Mouse (Mus musculus) MEL (cell line): ENCODE results near the gene Cdk5rap1. TPM values are rescaled to one million over a fixed set of nuclear protein-coding genes. Genes with fewer than 3 reads are reported as not detected.

ENCODE experiments used
- DNase-seq: peaks from one replicate; pipeline ENCODE4 v3.0.0; 2011; ENCODE audit warnings: low read depth, low spot score
- H3K27ac ChIP-seq: 2 replicates; pipeline ENCODE4 v1.5.1; 2012; ENCODE audit warnings: low read depth, mild to moderate bottlenecking, control low read depth, low read length, moderate library complexity; ENCODE audit not compliant: control insufficient read depth
- H3K27me3 ChIP-seq, 2 experiments: fragments of 150-350 bp in 1 of 2; sonication (generic) in 1 of 2; 2 replicates each; pipeline ENCODE4 v1.6.1; 2012; ENCODE audit warnings: low read length in 2 of 2, mild to moderate bottlenecking in 2 of 2, improper control_type of control experiment in 1 of 2, moderate library complexity in 1 of 2; ENCODE audit not compliant: insufficient read depth in 2 of 2, control insufficient read depth in 1 of 2
- H3K36me3 ChIP-seq, 2 experiments: 2 replicates each; pipeline ENCODE4 v1.6.1; 2012 to 2014; ENCODE audit warnings: low read length in 2 of 2, improper control_type of control experiment in 1 of 2, inconsistent platforms in 1 of 2, mild to moderate bottlenecking in 1 of 2; ENCODE audit not compliant: insufficient read depth in 2 of 2, control insufficient read depth in 1 of 2
- H3K4me1 ChIP-seq, 2 experiments: fragments of 150-350 bp in 1 of 2; sonication (generic) in 1 of 2; 2 replicates each; pipeline ENCODE4 v1.6.1; 2012; ENCODE audit warnings: low read length in 2 of 2, improper control_type of control experiment in 1 of 2, mild to moderate bottlenecking in 1 of 2; ENCODE audit not compliant: insufficient read depth in 2 of 2, control insufficient read depth in 1 of 2
- H3K4me3 ChIP-seq, 2 experiments: fragments of 150-350 bp in 1 of 2; sonication (generic) in 1 of 2; 2 replicates each; pipeline ENCODE4 v1.5.1; 2012; ENCODE audit warnings: low read depth in 2 of 2, low read length in 2 of 2, mild to moderate bottlenecking in 2 of 2, moderate library complexity in 2 of 2, control low read depth in 1 of 2, improper control_type of control experiment in 1 of 2; ENCODE audit not compliant: control insufficient read depth in 1 of 2, insufficient read depth in 1 of 2
- H3K79me2 ChIP-seq: 2 replicates; pipeline ENCODE4 v1.6.1; 2012; ENCODE audit warnings: mild to moderate bottlenecking, low read length, moderate library complexity; ENCODE audit not compliant: control insufficient read depth, poor library complexity, insufficient read depth
- H3K9ac ChIP-seq: 2 replicates; pipeline ENCODE4 v1.6.1; 2012; ENCODE audit warnings: low read depth, mild to moderate bottlenecking, control low read depth, low read length, moderate library complexity; ENCODE audit not compliant: control insufficient read depth, poor library complexity, severe bottlenecking
- H3K9me3 ChIP-seq: fragments of 150-350 bp; sonication (generic); replicated peaks from 2 replicates; pipeline ENCODE4 v1.6.1; 2012; ENCODE audit warnings: mild to moderate bottlenecking, low read length, improper control_type of control experiment, moderate library complexity; ENCODE audit not compliant: insufficient read depth
- CHD1 ChIP-seq: IDR thresholded peaks from 2 replicates; pipeline ENCODE4 v1.6.1; 2012; ENCODE audit warnings: low read depth, mild to moderate bottlenecking, inconsistent platforms, low read length, improper control_type of control experiment
- MAX ChIP-seq: IDR thresholded peaks from 2 replicates; pipeline ENCODE4 v1.6.1; 2011; ENCODE audit warnings: low read length, improper control_type of control experiment
- MAZ ChIP-seq: IDR thresholded peaks from 2 replicates; pipeline ENCODE4 v1.6.1; 2012; ENCODE audit warnings: low read depth, mild to moderate bottlenecking, inconsistent platforms, low read length, improper control_type of control experiment
- MXI1 ChIP-seq: IDR thresholded peaks from 2 replicates; pipeline ENCODE4 v1.6.1; 2011; ENCODE audit warnings: mild to moderate bottlenecking, low read depth, low read length, improper control_type of control experiment
- NELFE ChIP-seq: IDR thresholded peaks from 2 replicates; pipeline ENCODE4 v1.6.1; 2011; ENCODE audit warnings: low read depth, low read length, improper control_type of control experiment
- NRF1 ChIP-seq: IDR thresholded peaks from 2 replicates; pipeline ENCODE4 v1.6.1; 2014; ENCODE audit warnings: low read depth, mild to moderate bottlenecking, inconsistent platforms, low read length, improper control_type of control experiment, moderate library complexity; ENCODE audit not compliant: poor library complexity, insufficient read depth, severe bottlenecking
- POLR2A ChIP-seq, 2 experiments: IDR thresholded peaks; 2 replicates each; pipeline ENCODE4 v1.6.1; 2011 to 2012; ENCODE audit warnings: low read length in 2 of 2, mild to moderate bottlenecking in 2 of 2, control low read depth in 1 of 2, improper control_type of control experiment in 1 of 2, low read depth in 1 of 2, moderate library complexity in 1 of 2; ENCODE audit not compliant: control insufficient read depth in 1 of 2, insufficient read depth in 1 of 2, poor library complexity in 1 of 2
- SIN3A ChIP-seq: IDR thresholded peaks from 2 replicates; pipeline ENCODE4 v1.6.1; 2012; ENCODE audit warnings: low read length, improper control_type of control experiment, inconsistent platforms
- TBP ChIP-seq: IDR thresholded peaks from 2 replicates; pipeline ENCODE4 v1.8.0; 2011; ENCODE audit warnings: low read depth, low read length, improper control_type of control experiment
- TCF12 ChIP-seq: IDR thresholded peaks from 2 replicates; pipeline ENCODE4 v1.6.1; 2014; ENCODE audit warnings: low read depth, mild to moderate bottlenecking, inconsistent platforms, low read length, improper control_type of control experiment, moderate library complexity
- UBTF ChIP-seq: IDR thresholded peaks from 2 replicates; pipeline ENCODE4 v1.6.1; 2012; ENCODE audit warnings: low read depth, mild to moderate bottlenecking, inconsistent platforms, low read length, improper control_type of control experiment, moderate library complexity, borderline replicate concordance; ENCODE audit not compliant: insufficient read depth
- USF1 ChIP-seq: IDR thresholded peaks from 2 replicates; pipeline ENCODE4 v1.6.1; 2014; ENCODE audit warnings: low read depth, mild to moderate bottlenecking, inconsistent platforms, low read length, improper control_type of control experiment, moderate library complexity
- ZC3H11A ChIP-seq: IDR thresholded peaks from 2 replicates; pipeline ENCODE4 v1.6.1; 2012; ENCODE audit warnings: low read depth, mild to moderate bottlenecking, inconsistent platforms, low read length, improper control_type of control experiment
- polyA plus RNA-seq, 2 experiments: library from polyadenylated mRNA; stranded (reverse) in 1 of 2; unstranded in 1 of 2; fragments of >175 nt in 1 of 2; fragments of >200 nt in 1 of 2; gene quantifications; 2 replicates each; pipeline versions ENCODE4 v1.2.1 to v1.2.4; 2012; ENCODE audit warnings: low replicate concordance in 2 of 2, low read depth in 1 of 2; ENCODE audit not compliant: insufficient read length in 2 of 2, insufficient read depth in 1 of 2, missing spikeins in 1 of 2
- total RNA-seq: library from RNA; depleted of rRNA; stranded (reverse); fragments of 300-350 nt; gene quantifications from 2 replicates; pipeline ENCODE4 v1.2.3, GENCODE M21; 2012; rRNA removed

Gene Cdk5rap1
- total RNA-seq (14.1 and 14.7 TPM in 2 replicates), polyA plus RNA-seq (10 to 100 TPM in 1 of 2 experiments, not detected in 1; 13.1 TPM)

DNA sequence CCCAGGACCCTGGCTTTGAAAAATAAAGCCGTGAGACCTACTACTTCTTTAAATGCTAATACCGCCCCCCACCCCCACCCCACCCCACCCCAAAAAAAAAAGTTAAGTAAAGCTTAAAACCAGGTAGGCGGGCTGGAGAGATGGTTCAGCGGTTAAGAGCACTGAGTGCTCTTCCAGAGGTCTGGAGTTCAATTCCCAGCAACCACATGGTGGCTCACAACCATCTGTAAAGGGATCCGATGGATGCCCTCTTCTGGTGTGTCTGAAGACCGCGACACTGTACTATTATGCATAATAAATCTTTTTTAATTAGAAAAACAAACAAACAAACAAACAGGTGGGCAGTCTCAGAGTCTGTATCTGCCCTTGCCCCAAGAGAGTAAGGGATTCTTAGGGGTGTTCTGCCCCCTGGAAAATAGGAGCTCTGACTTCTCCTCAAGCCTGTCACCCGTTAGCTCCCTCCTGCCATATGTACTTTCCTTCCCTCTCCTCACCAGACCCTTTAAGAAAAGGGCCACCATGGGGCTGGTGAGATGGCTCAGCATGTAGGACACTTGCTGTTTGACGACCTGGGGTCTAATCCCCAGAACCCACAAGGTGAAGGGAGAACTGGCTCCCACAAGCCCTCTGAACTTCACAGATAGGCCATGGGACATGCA is at the start of gene Cdk5rap1:
TSS of gene Cdk5rap1 (minus strand) at position 169 of the 659 bp plus-strand sequence.
- peak; percentile 65 for DNase-seq
- Histone ChIP-seq H3K27me3 (no peaks in the 10 kb centered on the region), H3K4me3 (peak within 1 kb of the TSS; percentile 81 to 91), H3K9me3 (no peaks in the 10 kb centered on the region), H3K4me1 (peaks cover 0 to 7% of the 10 kb centered on the region in 2 experiments; a peak in 2 of 4 replicates), H3K79me2 (peaks cover 5% of the 10 kb centered on the region; the same call in 1 of the 2 replicates), H3K36me3 (no peaks in the 10 kb centered on the region), H3K9ac (peak within 1 kb of the TSS; percentile 91), H3K27ac (peak within 1 kb of the TSS; percentile 79)
- TF ChIP-seq USF1: no peak
- TF ChIP-seq TCF12: 0 out of 2 replicates have a peak, but pooled peaks have one; percentile 5
- 0 out of 2 replicates have a peak, but pooled peaks have one; percentile 8 for TF ChIP-seq UBTF
- 0 out of 2 replicates have a peak, but pooled peaks have one; percentile 1 for TF ChIP-seq NRF1
- TF ChIP-seq TBP: no peak
- peak; percentile 4; the same call in 1 of the 2 replicates for TF ChIP-seq MAX
- 0 out of 2 replicates have a peak, but pooled peaks have one; percentile 3 for TF ChIP-seq MAZ
- TF ChIP-seq NELFE: peak; percentile 26; the same call in 1 of the 2 replicates
- TF ChIP-seq POLR2A (IDR thresholded peaks at IDR 0.05; ENCODE audit: control insufficient read depth in 1 of 2, insufficient read depth in 1 of 2, low read depth in 1 of 2, low read length in 2 of 2, poor library complexity in 1 of 2): no peak

DNA sequence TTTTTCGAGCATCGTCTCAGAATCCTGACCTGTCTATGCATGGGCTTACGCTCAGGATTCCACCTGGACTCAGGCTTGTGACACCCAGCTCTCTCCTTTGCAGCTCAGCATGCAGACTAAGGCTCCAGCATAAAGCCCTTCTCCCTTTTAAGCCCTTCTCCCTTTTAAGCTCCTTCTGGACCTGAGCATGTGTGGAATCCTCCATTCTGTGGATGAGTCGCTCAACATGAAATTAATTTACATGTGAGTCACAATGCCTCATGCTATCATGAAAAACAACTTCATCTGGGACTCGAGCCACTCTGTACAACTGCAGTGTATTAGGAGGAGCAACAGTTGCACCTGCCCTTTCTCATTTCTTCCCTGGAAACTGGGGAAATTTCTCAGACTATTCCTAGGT is 49.4 kb upstream of the Cdk5rap1 start:
- Histone ChIP-seq H3K4me1 (no peaks in the 10 kb centered on the region), H3K9ac (no peak overlapping the region), H3K27me3 (peaks cover 2 to 3% of the 10 kb centered on the region in 2 experiments; a peak in 3 of 4 replicates), H3K36me3 (no peaks in the 10 kb centered on the region), H3K27ac (no peak overlapping the region), H3K79me2 (no peaks in the 10 kb centered on the region), H3K4me3 (no peak overlapping the region), H3K9me3 (no peaks in the 10 kb centered on the region)
- TF ChIP-seq MXI1 (no peak), NRF1 (no peak), POLR2A (IDR thresholded peaks at IDR 0.05; ENCODE audit: control insufficient read depth in 1 of 2, insufficient read depth in 1 of 2, low read depth in 1 of 2, low read length in 2 of 2, poor library complexity in 1 of 2) (no peak), SIN3A (no peak), ZC3H11A (no peak), CHD1 (no peak), MAX (no peak)
- DNase-seq: no peak
